ENCODE assay signal across 10 mouse cellular contexts in genomic region chr16:95833455-95833854, GRCm38 (mm10).
DNase-seq lines count a peak whose midpoint lies in the region; ATAC-seq lines count a peak whose summit lies in the region.
"Had no signal": no experiment of that assay in that cellular context is flagged by ENCODE, and none has a peak within 500 bp of the region (broad histone marks: within the 10 kb centered on the region; RNA-seq: fewer than 3 reads in every experiment).

No protein-coding gene starts in this region.

- peak overlapping the region; percentile 81 for H3K27ac ChIP-seq in lung, embryonic 16.5 days (ENCODE audit: low read length)
- H3K27ac ChIP-seq in limb, embryonic 12.5 days, result peak overlapping the region; percentile 88
- H3K27ac ChIP-seq in stomach, embryonic 16.5 days (ENCODE audit: low read length), result peak overlapping the region; percentile 25; the same call in 1 of the 2 replicates

- peaks cover 40% of the 10 kb centered on the region for H3K4me1 ChIP-seq in lung, embryonic 16.5 days (replicated peaks; ENCODE audit: control insufficient read depth, insufficient read depth, low read length)
- H3K4me1 ChIP-seq in limb, embryonic 12.5 days (replicated peaks), result peaks cover 47% of the 10 kb centered on the region
- H3K4me1 ChIP-seq in stomach, embryonic 16.5 days (ENCODE audit: control insufficient read depth, insufficient read depth, low read length), result peaks cover 24% of the 10 kb centered on the region

- no peaks in the 10 kb centered on the region for H3K9me3 ChIP-seq in lung, embryonic 16.5 days (ENCODE audit: control insufficient read depth, low read length)
- no peaks in the 10 kb centered on the region for H3K9me3 ChIP-seq in limb, embryonic 12.5 days
- H3K9me3 ChIP-seq in stomach, embryonic 16.5 days (replicated peaks; ENCODE audit: control insufficient read depth, low read length), result no peaks in the 10 kb centered on the region

- H3K4me2 ChIP-seq in lung, embryonic 16.5 days (ENCODE audit: low read depth, low read length), result no peak overlapping the region
- H3K4me2 ChIP-seq in limb, embryonic 12.5 days, result peak overlapping the region; percentile 23
- H3K4me2 ChIP-seq in stomach, embryonic 16.5 days (ENCODE audit: low read depth, low read length), result no peak overlapping the region

- no peak for ATAC-seq in lung, embryonic 16.5 days (ENCODE audit: low read depth)
- ATAC-seq in limb, embryonic 12.5 days (ENCODE audit: insufficient number of reproducible peaks, insufficient read depth, low FRiP score, low TSS enrichment, low read depth), result no peak
- ATAC-seq in stomach, embryonic 16.5 days (ENCODE audit: insufficient read depth, low FRiP score), result no peak
- no peak for ATAC-seq in megakaryocyte-erythroid progenitor cell, adult 5-6 weeks (replicated peaks; ENCODE audit: low FRiP score, low TSS enrichment, poor library complexity, severe bottlenecking)

- no peaks in the 10 kb centered on the region for H3K27me3 ChIP-seq in lung, embryonic 16.5 days (ENCODE audit: control insufficient read depth, insufficient read depth, low read depth, low read length)
- H3K27me3 ChIP-seq in limb, embryonic 12.5 days, result no peaks in the 10 kb centered on the region
- H3K27me3 ChIP-seq in stomach, embryonic 16.5 days (ENCODE audit: control insufficient read depth, insufficient read depth, low read length), result no peaks in the 10 kb centered on the region

- H3K36me3 ChIP-seq in lung, embryonic 16.5 days (ENCODE audit: control insufficient read depth, insufficient read depth, low read length), result no peaks in the 10 kb centered on the region
- H3K36me3 ChIP-seq in limb, embryonic 12.5 days, result no peaks in the 10 kb centered on the region
- H3K36me3 ChIP-seq in stomach, embryonic 16.5 days (ENCODE audit: control insufficient read depth, insufficient read depth, low read length), result no peaks in the 10 kb centered on the region

- no peak overlapping the region for H3K4me3 ChIP-seq in lung, embryonic 16.5 days (ENCODE audit: low read length)
- H3K4me3 ChIP-seq in limb, embryonic 12.5 days (replicated peaks), result no peak overlapping the region
- H3K4me3 ChIP-seq in stomach, embryonic 16.5 days (replicated peaks; ENCODE audit: low read length), result no peak overlapping the region
- H3K4me3 ChIP-seq: megakaryocyte, embryonic 14.5 days had no signal

- H3K9ac ChIP-seq in lung, embryonic 16.5 days (ENCODE audit: low read length), result no peak overlapping the region
- H3K9ac ChIP-seq in limb, embryonic 12.5 days (replicated peaks), result no peak overlapping the region
- no peak overlapping the region for H3K9ac ChIP-seq in stomach, embryonic 16.5 days (ENCODE audit: low read length)

- WGBS in lung, embryonic 16.5 days, result 52% methylated on average over 10 of the region's 10 CpGs
- WGBS in limb, embryonic 12.5 days, result 59% methylated on average over 10 of the region's 10 CpGs
- whole genome bisulfite sequencing in stomach, embryonic 16.5 days, result 73% methylated on average over 10 of the region's 10 CpGs

- peak; percentile 31 to 47 for DNase-seq in adrenal gland, postnatal 36 days
- no peak for DNase-seq in adrenal gland, postnatal 25 days
- DNase-seq in lung, adult 18-20 months, result no peak
- DNase-seq in cerebellum, postnatal 4 days (ENCODE audit: low spot score in 2 of 2), result no peak
- DNase-seq: cerebellum, adult 9-10 months had no signal

Comparison
In these comparisons a context has a peak if more than half of its experiments do, and no peak if none do; other contexts are left out.
1. DNase-seq: peak in adrenal gland, postnatal 36 days (2 of 2); none in adrenal gland, postnatal 25 days (single experiment), lung, adult 18-20 months (0 of 2) and cerebellum, postnatal 4 days (0 of 2).
2. H3K27ac ChIP-seq: peak in every context shown above with its lines; median percentile 88 in limb, embryonic 12.5 days; 81 in lung, embryonic 16.5 days; 25 in stomach, embryonic 16.5 days.